Comparison of ENCODE assay signal across 15 mouse cellular contexts in the genomic region with DNA sequence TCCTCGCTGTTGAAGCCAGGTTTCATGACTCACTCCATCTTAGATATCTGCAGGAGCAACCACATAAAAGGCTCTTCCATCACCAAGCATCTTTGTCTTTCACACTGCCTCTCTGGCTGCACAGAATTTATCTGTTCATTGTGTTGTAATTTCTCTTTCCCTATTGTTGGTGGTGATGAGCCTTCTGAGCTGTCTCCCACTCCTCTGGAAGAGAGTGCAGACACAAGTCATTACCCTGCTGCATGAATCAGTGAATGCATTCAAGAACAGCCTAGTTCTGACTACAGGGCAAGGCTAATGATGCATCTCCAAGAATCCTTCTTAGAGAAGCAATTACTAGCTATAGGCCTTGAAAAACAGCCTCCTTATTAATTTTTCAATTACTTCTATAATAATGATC. TPM values are rescaled to one million over a fixed set of nuclear protein-coding genes. Genes with fewer than 3 reads are reported as not detected.
"Had no signal": no experiment of that assay in that cellular context is flagged by ENCODE, and none has a peak within 500 bp of the region (broad histone marks: within the 10 kb centered on the region; RNA-seq: fewer than 3 reads in every experiment).

No protein-coding gene starts in this region.

- H3K4me3 ChIP-seq: left cerebral cortex, adult 2 months; limb, embryonic 15.5 days; liver, embryonic 12.5 days; myocyte; neural tube, embryonic 15.5 days had no signal

- DNase-seq: kidney, adult 8-10 months; kidney, postnatal 25 days; lung, embryonic 14.5 days; lung, postnatal 10 days; lung, postnatal 4 days; right cerebral cortex, postnatal 14 days; thymus, postnatal 4 days had no signal

- H3K4me2 ChIP-seq: limb, embryonic 15.5 days; liver, embryonic 12.5 days; lung, embryonic 14.5 days; midbrain, embryonic 11.5 days; neural tube, embryonic 15.5 days had no signal

- H3K4me1 ChIP-seq: limb, embryonic 15.5 days; liver, embryonic 12.5 days; neural tube, embryonic 15.5 days had no signal

- H3K9me3 ChIP-seq: limb, embryonic 15.5 days; liver, embryonic 12.5 days; neural tube, embryonic 15.5 days had no signal

- H3K27ac ChIP-seq: left cerebral cortex, adult 2 months; limb, embryonic 15.5 days; liver, embryonic 12.5 days; neural tube, embryonic 15.5 days had no signal

- ATAC-seq: liver, embryonic 12.5 days had no signal

- H3K27me3 ChIP-seq: limb, embryonic 15.5 days; liver, embryonic 12.5 days; neural tube, embryonic 15.5 days had no signal

- H3K36me3 ChIP-seq: limb, embryonic 15.5 days; liver, embryonic 12.5 days; neural tube, embryonic 15.5 days had no signal

- H3K9ac ChIP-seq: limb, embryonic 15.5 days; liver, embryonic 12.5 days; lung, embryonic 14.5 days; neural tube, embryonic 15.5 days had no signal

RNA-seq across cellular contexts. Expression of gene Kcnj3, which starts 30.5 kb away (rescaled TPM):
- total RNA-seq: megakaryocyte, adult 5-6 weeks had no signal
- polyA plus RNA-seq: liver, embryonic 16.5 days; myocyte had no signal
